Mouse (Mus musculus) hindbrain, embryonic 14.5 days (tissue): Measurements from ENCODE around the gene Enpp1. TPM values are rescaled to one million over a fixed set of nuclear protein-coding genes. Genes with fewer than 3 reads are reported as not detected.

Source experiments
- ATAC-seq: fragments of 200-750 bp; cut with Nextera tagmentation; 2 replicates; pipeline ENCODE4 v1.8.0; 2017; ENCODE audit warnings: moderate number of reproducible peaks, mild to moderate bottlenecking, moderate TSS enrichment, moderate library complexity; ENCODE audit not compliant: low FRiP score
- DNase-seq: peaks from one replicate; pipeline ENCODE4 v3.0.0-alpha.2; 2015; ENCODE audit warnings: low spot score
- H3K27ac ChIP-seq: fragments of 300-500 bp; sonication (generic); 2 replicates; pipeline ENCODE4 v1.5.1; 2014; ENCODE audit warnings: mild to moderate bottlenecking, moderate library complexity
- H3K27me3 ChIP-seq: fragments of 300-500 bp; sonication (generic); 2 replicates; pipeline ENCODE4 v1.6.1; 2014; ENCODE audit warnings: mild to moderate bottlenecking, low read length, mixed read lengths; ENCODE audit not compliant: control insufficient read depth, insufficient read depth
- H3K36me3 ChIP-seq: fragments of 300-500 bp; sonication (generic); replicated peaks from 2 replicates; pipeline ENCODE4 v1.6.1; 2014; ENCODE audit not compliant: control insufficient read depth, insufficient read depth
- H3K4me1 ChIP-seq: fragments of 300-500 bp; sonication (generic); replicated peaks from 2 replicates; pipeline ENCODE4 v1.6.1; 2014; ENCODE audit warnings: antibody characterized with exemption, low read length, mixed read lengths; ENCODE audit not compliant: control insufficient read depth, insufficient read depth
- H3K4me2 ChIP-seq: fragments of 300-500 bp; sonication (generic); replicated peaks from 2 replicates; pipeline ENCODE4 v1.6.1; 2014; ENCODE audit warnings: mild to moderate bottlenecking, moderate library complexity
- H3K4me3 ChIP-seq: fragments of 300-500 bp; sonication (generic); replicated peaks from 2 replicates; pipeline ENCODE4 v1.5.1; 2014; ENCODE audit warnings: mild to moderate bottlenecking, low read length
- H3K9ac ChIP-seq: fragments of 300-500 bp; sonication (generic); 2 replicates; pipeline ENCODE4 v1.6.1; 2014
- H3K9me3 ChIP-seq: fragments of 300-500 bp; sonication (generic); 2 replicates; pipeline ENCODE4 v1.6.1; 2016; ENCODE audit warnings: low read length; ENCODE audit not compliant: control insufficient read depth
- whole genome bisulfite sequencing: fragments of 180-500 bp; shearing (Covaris S2); extraction: QIAGEN DNeasy Blood & Tissue Kit; methylation state at CpG from one replicate; pipeline ENCODE4 v1.1.7; 2014; 5-methylcytosine and 5-hydroxymethylcytosine counted together
- polyA plus RNA-seq: library from polyadenylated mRNA; unstranded; fragments of >200 nt; fragmentation: Nextera tagmentation; extraction: Ambion mirVana; gene quantifications from 2 replicates; pipeline ENCODE4 v1.2.1, GENCODE M21; 2014

Enpp1 gene
- polyA plus RNA-seq, 1 experiment from 2014 or later = 7.0 TPM

GRCm38 (mm10) chr10:24596003-24596868 is 115.7 kb downstream of the Enpp1 start:
- WGBS = 12% methylated on average over 31 of the region's 31 CpGs
- Histone ChIP-seq H3K36me3 (no peaks in the 10 kb centered on the region), H3K4me2 (peak overlapping the region; percentile 56), H3K9ac (peak overlapping the region; percentile 64), H3K27me3 (no peaks in the 10 kb centered on the region), H3K9me3 (no peaks in the 10 kb centered on the region), H3K27ac (peak overlapping the region; percentile 57), H3K4me3 (peak overlapping the region; percentile 50), H3K4me1 (no peaks in the 10 kb centered on the region; the same call in 1 of the 2 replicates)
- DNase-seq (peak; percentile 64), ATAC-seq (peak; percentile 11; the same call in 1 of the 2 replicates)

GRCm38 (mm10) chr10:24595250-24596002 is 116.5 kb downstream of the Enpp1 start, which contains the start of gene Ccn2:
Ccn2 (plus strand) TSS chr10:24595442.
- WGBS = under 1% methylated on average over 53 of the region's 53 CpGs
- no peaks in the 10 kb centered on the region for H3K9me3 ChIP-seq
- H3K9ac ChIP-seq = peak within 1 kb of the TSS; percentile 64
- H3K36me3 ChIP-seq = no peaks in the 10 kb centered on the region
- DNase-seq (peak; percentile 66), ATAC-seq (peak; percentile 92)
- H3K4me2 ChIP-seq = peak within 1 kb of the TSS; percentile 56
- peak within 1 kb of the TSS; percentile 57 for H3K27ac ChIP-seq
- H3K27me3 ChIP-seq = no peaks in the 10 kb centered on the region
- H3K4me1 ChIP-seq = no peaks in the 10 kb centered on the region; the same call in 1 of the 2 replicates
- peak within 1 kb of the TSS; percentile 50 for H3K4me3 ChIP-seq

GRCm38 (mm10) chr10:24593556-24593955 is 118.4 kb downstream of the Enpp1 start:
- 82% methylated on average over 4 of the region's 4 CpGs for WGBS
- Histone ChIP-seq H3K27me3 (no peaks in the 10 kb centered on the region), H3K4me1 (no peaks in the 10 kb centered on the region; the same call in 1 of the 2 replicates), H3K36me3 (no peaks in the 10 kb centered on the region), H3K9ac (no peak overlapping the region), H3K4me3 (no peak overlapping the region), H3K4me2 (no peak overlapping the region), H3K27ac (no peak overlapping the region), H3K9me3 (no peaks in the 10 kb centered on the region)
- DNase-seq (no peak), ATAC-seq (no peak)

- H3K4me2 ChIP-seq = no peak overlapping the region
- H3K9ac ChIP-seq = no peak overlapping the region
- no peak overlapping the region for H3K27ac ChIP-seq
- DNase-seq (no peak), ATAC-seq (no peak)
- H3K27me3 ChIP-seq = no peaks in the 10 kb centered on the region
- H3K4me3 ChIP-seq = no peak overlapping the region
- 84% methylated on average over 7 of the region's 7 CpGs for WGBS
- no peaks in the 10 kb centered on the region for H3K9me3 ChIP-seq
- no peaks in the 10 kb centered on the region; the same call in 1 of the 2 replicates for H3K4me1 ChIP-seq
- H3K36me3 ChIP-seq = no peaks in the 10 kb centered on the region
Measured at GRCm38 (mm10) chr10:24592969-24593368, 119.0 kb downstream of the Enpp1 start.

- H3K4me2 ChIP-seq = no peak overlapping the region
- H3K4me3 ChIP-seq = no peak overlapping the region
- H3K9me3 ChIP-seq = no peaks in the 10 kb centered on the region
- 70% methylated on average over 2 of the region's 2 CpGs for WGBS
- ATAC-seq = no peak
- no peaks in the 10 kb centered on the region; the same call in 1 of the 2 replicates for H3K4me1 ChIP-seq
- no peaks in the 10 kb centered on the region for H3K36me3 ChIP-seq
- DNase-seq = no peak
- H3K27me3 ChIP-seq = no peaks in the 10 kb centered on the region
- H3K9ac ChIP-seq = no peak overlapping the region
- H3K27ac ChIP-seq = no peak overlapping the region
Measured at GRCm38 (mm10) chr10:24592318-24592717, 119.6 kb downstream of the Enpp1 start.

GRCm38 (mm10) chr10:24591741-24592140 is 120.2 kb downstream of the Enpp1 start:
- Histone ChIP-seq H3K4me3 (no peak overlapping the region), H3K27me3 (no peaks in the 10 kb centered on the region), H3K9ac (no peak overlapping the region), H3K4me2 (no peak overlapping the region), H3K36me3 (no peaks in the 10 kb centered on the region), H3K9me3 (no peaks in the 10 kb centered on the region), H3K4me1 (no peaks in the 10 kb centered on the region; the same call in 1 of the 2 replicates), H3K27ac (no peak overlapping the region)
- DNase-seq (no peak), ATAC-seq (no peak)
- 68% methylated on average over 5 of the region's 5 CpGs for WGBS

- 12% methylated on average over 4 of the region's 4 CpGs for WGBS
- H3K27ac ChIP-seq = no peak overlapping the region
- H3K36me3 ChIP-seq = no peaks in the 10 kb centered on the region
- H3K9me3 ChIP-seq = no peaks in the 10 kb centered on the region
- peak; percentile 89 for DNase-seq
- H3K27me3 ChIP-seq = no peaks in the 10 kb centered on the region
- H3K4me1 ChIP-seq = no peaks in the 10 kb centered on the region; the same call in 1 of the 2 replicates
- no peak overlapping the region for H3K4me2 ChIP-seq
- H3K4me3 ChIP-seq = no peak overlapping the region
- no peak overlapping the region for H3K9ac ChIP-seq
- ATAC-seq = no peak
Measured at GRCm38 (mm10) chr10:24591136-24591535, 120.8 kb downstream of the Enpp1 start.

GRCm38 (mm10) chr10:24590546-24590945 is 121.4 kb downstream of the Enpp1 start:
- Histone ChIP-seq H3K4me1 (no peaks in the 10 kb centered on the region), H3K27me3 (no peaks in the 10 kb centered on the region), H3K9me3 (no peaks in the 10 kb centered on the region), H3K4me3 (no peak overlapping the region), H3K4me2 (no peak overlapping the region), H3K36me3 (no peaks in the 10 kb centered on the region), H3K9ac (no peak overlapping the region), H3K27ac (no peak overlapping the region)
- no peak for ATAC-seq
- no peak for DNase-seq
- WGBS = 33% methylated on average over 4 of the region's 4 CpGs

GRCm38 (mm10) chr10:24589238-24589637 is 122.7 kb downstream of the Enpp1 start:
- Histone ChIP-seq H3K9me3 (no peaks in the 10 kb centered on the region), H3K9ac (no peak overlapping the region), H3K4me3 (no peak overlapping the region), H3K27ac (no peak overlapping the region), H3K36me3 (no peaks in the 10 kb centered on the region), H3K27me3 (no peaks in the 10 kb centered on the region), H3K4me1 (no peaks in the 10 kb centered on the region), H3K4me2 (no peak overlapping the region)
- WGBS = 92% methylated on average over 9 of the region's 9 CpGs
- no peak for ATAC-seq
- DNase-seq = no peak
